Mouse (Mus musculus): ENCODE data around the gene Sdc3. TPM values are rescaled to one million over a fixed set of nuclear protein-coding genes. Genes with fewer than 3 reads are reported as not detected.

Sdc3 gene
- total RNA-seq, 2 experiments from 2014 or later = 6.1 to 13.3 TPM

GRCm38 (mm10) chr4:130815860-130816259 is 23.5 kb downstream of the Sdc3 start:
- ATAC-seq (replicated peaks; ENCODE audit: low FRiP score, poor library complexity, severe bottlenecking) = no peak

GRCm38 (mm10) chr4:130819806-130820205 is 27.5 kb downstream of the Sdc3 start:
- no peak for ATAC-seq (replicated peaks; ENCODE audit: low FRiP score, poor library complexity, severe bottlenecking)

GRCm38 (mm10) chr4:130820594-130821255 is 28.4 kb downstream of the Sdc3 start:
- ATAC-seq (replicated peaks; ENCODE audit: low FRiP score, poor library complexity, severe bottlenecking) = no peak

GRCm38 (mm10) chr4:130828851-130829673 is 36.7 kb downstream of the Sdc3 start:
- ATAC-seq (replicated peaks; ENCODE audit: low FRiP score, poor library complexity, severe bottlenecking) = 0 out of 2 replicates have a peak, but pooled peaks have one; percentile 36

GRCm38 (mm10) chr4:130834122-130834521 is 41.8 kb downstream of the Sdc3 start:
- ATAC-seq (replicated peaks; ENCODE audit: low FRiP score, poor library complexity, severe bottlenecking) = no peak

GRCm38 (mm10) chr4:130835550-130835949 is 43.2 kb downstream of the Sdc3 start:
- no peak for ATAC-seq (replicated peaks; ENCODE audit: low FRiP score, poor library complexity, severe bottlenecking)

GRCm38 (mm10) chr4:130836281-130837061 is 44.1 kb downstream of the Sdc3 start:
- no peak for ATAC-seq (replicated peaks; ENCODE audit: low FRiP score, poor library complexity, severe bottlenecking)

- no peak for ATAC-seq (replicated peaks; ENCODE audit: low FRiP score, poor library complexity, severe bottlenecking)
These were observed 46.2 kb downstream of the Sdc3 start for GRCm38 (mm10) chr4:130838585-130838984.

- ATAC-seq (replicated peaks; ENCODE audit: low FRiP score, poor library complexity, severe bottlenecking) = no peak
These were observed 48.9 kb downstream of the Sdc3 start for GRCm38 (mm10) chr4:130841107-130841840.

GRCm38 (mm10) chr4:130848814-130849213 is 56.5 kb downstream of the Sdc3 start:
- ATAC-seq (replicated peaks; ENCODE audit: low FRiP score, poor library complexity, severe bottlenecking) = no peak

- ATAC-seq (replicated peaks; ENCODE audit: low FRiP score, poor library complexity, severe bottlenecking) = no peak
These were observed 65.3 kb downstream of the Sdc3 start for GRCm38 (mm10) chr4:130857661-130858060.

- ATAC-seq (replicated peaks; ENCODE audit: low FRiP score, poor library complexity, severe bottlenecking) = no peak
These were observed 66.5 kb downstream of the Sdc3 start for GRCm38 (mm10) chr4:130858880-130859279.

- ATAC-seq (replicated peaks; ENCODE audit: low FRiP score, poor library complexity, severe bottlenecking) = no peak
These were observed 67.1 kb downstream of the Sdc3 start for GRCm38 (mm10) chr4:130859467-130859866.

GRCm38 (mm10) chr4:130860902-130861652 is 68.7 kb downstream of the Sdc3 start:
- no peak for ATAC-seq (replicated peaks; ENCODE audit: low FRiP score, poor library complexity, severe bottlenecking)

- ATAC-seq (replicated peaks; ENCODE audit: low FRiP score, poor library complexity, severe bottlenecking) = no peak
These were observed 69.4 kb downstream of the Sdc3 start for GRCm38 (mm10) chr4:130861653-130862208.

- ATAC-seq (replicated peaks; ENCODE audit: low FRiP score, poor library complexity, severe bottlenecking) = no peak
These were observed 70.2 kb downstream of the Sdc3 start for GRCm38 (mm10) chr4:130862538-130862937.

GRCm38 (mm10) chr4:130865460-130865859 is 73.1 kb downstream of the Sdc3 start:
- ATAC-seq (replicated peaks; ENCODE audit: low FRiP score, poor library complexity, severe bottlenecking) = no peak

GRCm38 (mm10) chr4:130865901-130866371 is 73.6 kb downstream of the Sdc3 start:
- no peak for ATAC-seq (replicated peaks; ENCODE audit: low FRiP score, poor library complexity, severe bottlenecking)

GRCm38 (mm10) chr4:130867940-130868339 is 75.6 kb downstream of the Sdc3 start:
- ATAC-seq (replicated peaks; ENCODE audit: low FRiP score, poor library complexity, severe bottlenecking) = no peak
